Mouse (Mus musculus): ENCODE measurements around the gene Cyp2e1.

- peak; percentile 44 for TF ChIP-seq CTCF (IDR thresholded peaks at IDR 0.05; ENCODE audit: low read depth)
- no peak for TF ChIP-seq EP300 (optimal IDR thresholded peaks at IDR 0.05)
These were observed 47.0 kb downstream of the Cyp2e1 start for GRCm38 (mm10) chr7:140810496-140810895.

All from stomach, postnatal 0 days (tissue).